Comparison of ENCODE assay signal across 12 mouse cellular contexts in the genomic region with DNA sequence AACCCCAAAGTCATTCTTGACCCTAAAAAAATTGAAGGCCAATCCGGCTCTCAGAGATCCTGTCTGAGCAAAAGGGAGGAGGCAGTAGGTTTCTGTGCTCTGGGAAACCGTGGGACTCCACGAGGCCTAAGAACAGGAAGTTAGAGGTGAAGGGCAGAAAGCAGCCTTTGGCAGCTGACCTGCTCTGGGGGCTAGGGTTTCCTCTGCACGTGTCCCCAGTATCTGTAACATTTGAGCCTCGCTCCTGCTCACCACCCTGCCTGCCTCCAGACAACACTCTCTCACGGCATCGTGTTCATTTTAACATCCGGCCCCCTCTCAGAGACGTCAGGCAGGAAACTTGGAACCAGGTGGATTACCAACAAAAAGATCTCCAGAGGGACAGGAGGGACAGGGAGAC. TPM values are rescaled to one million over a fixed set of nuclear protein-coding genes. Genes with fewer than 3 reads are reported as not detected.
DNase-seq lines count a peak whose midpoint lies in the region; ATAC-seq and TF ChIP-seq lines count a peak whose summit lies in the region.
"Had no signal": no experiment of that assay in that cellular context is flagged by ENCODE, and none has a peak within 500 bp of the region (broad histone marks: within the 10 kb centered on the region; RNA-seq: fewer than 3 reads in every experiment).

No protein-coding gene starts in this region.

- no peak for DNase-seq in liver, postnatal 0 days
- DNase-seq in MEL (ENCODE audit: low read depth, low spot score): peak; percentile 30
- no peak for DNase-seq in midbrain, postnatal 0 days (ENCODE audit: low spot score)
- no peak for DNase-seq in layer of hippocampus, postnatal 10 days (ENCODE audit: low spot score in 2 of 2)
- DNase-seq: liver had no signal

- peaks cover 10% of the 10 kb centered on the region; the same call in 1 of the 2 replicates for H3K36me3 ChIP-seq in heart, embryonic 15.5 days
- H3K36me3 ChIP-seq in heart, embryonic 11.5 days (ENCODE audit: control insufficient read depth, insufficient read depth, low read length): 0 out of 2 replicates have a peak, but pooled peaks cover 4% of the 10 kb centered on the region
- H3K36me3 ChIP-seq in liver, postnatal 0 days (replicated peaks; ENCODE audit: insufficient read depth, low read length): no peaks in the 10 kb centered on the region
- H3K36me3 ChIP-seq in liver, embryonic 12.5 days: no peaks in the 10 kb centered on the region
- H3K36me3 ChIP-seq in MEL (ENCODE audit: control insufficient read depth in 1 of 2, insufficient read depth in 2 of 2, low read length in 2 of 2): peaks cover 0 to 21% of the 10 kb centered on the region in 2 experiments; a peak in 2 of 4 replicates
- peaks cover 35% of the 10 kb centered on the region for H3K36me3 ChIP-seq in limb, embryonic 15.5 days
- no peaks in the 10 kb centered on the region for H3K36me3 ChIP-seq in midbrain, postnatal 0 days (ENCODE audit: insufficient read depth, low read length)

- TF ChIP-seq CTCF in liver, postnatal 0 days (IDR thresholded peaks at IDR 0.05; ENCODE audit: low read depth): no peak
- TF ChIP-seq CTCF in MEL (IDR thresholded peaks at IDR 0.05 in 2 of 3, conservative IDR thresholded peaks at IDR 0.05 in 1 of 3; ENCODE audit: control insufficient read depth in 1 of 3, insufficient read depth in 1 of 3, low read depth in 2 of 3, low read length in 3 of 3, poor library complexity in 1 of 3, severe bottlenecking in 1 of 3): no peak
- no peak for TF ChIP-seq CTCF in midbrain, postnatal 0 days (IDR thresholded peaks at IDR 0.05)

- no peaks in the 10 kb centered on the region for H3K27me3 ChIP-seq in heart, embryonic 15.5 days
- H3K27me3 ChIP-seq in heart, embryonic 11.5 days (ENCODE audit: control insufficient read depth, insufficient read depth, low read length): no peaks in the 10 kb centered on the region
- no peaks in the 10 kb centered on the region for H3K27me3 ChIP-seq in liver, postnatal 0 days (ENCODE audit: insufficient read depth, low read length)
- 0 out of 2 replicates have a peak, but pooled peaks cover 4% of the 10 kb centered on the region for H3K27me3 ChIP-seq in liver, embryonic 12.5 days (replicated peaks)
- no peaks in the 10 kb centered on the region for H3K27me3 ChIP-seq in MEL (ENCODE audit: control insufficient read depth in 1 of 2, insufficient read depth in 2 of 2, low read length in 2 of 2)
- no peaks in the 10 kb centered on the region for H3K27me3 ChIP-seq in limb, embryonic 15.5 days
- no peaks in the 10 kb centered on the region for H3K27me3 ChIP-seq in midbrain, postnatal 0 days (ENCODE audit: insufficient read depth, low read length)

- H3K9ac ChIP-seq in heart, embryonic 15.5 days: no peak overlapping the region
- H3K9ac ChIP-seq in heart, embryonic 11.5 days (ENCODE audit: low read depth, low read length): no peak overlapping the region
- H3K9ac ChIP-seq in liver, postnatal 0 days (replicated peaks): no peak overlapping the region
- no peak overlapping the region for H3K9ac ChIP-seq in liver, embryonic 12.5 days
- no peak overlapping the region for H3K9ac ChIP-seq in MEL (ENCODE audit: control insufficient read depth, low read depth, low read length, poor library complexity, severe bottlenecking)
- no peak overlapping the region for H3K9ac ChIP-seq in limb, embryonic 15.5 days
- no peak overlapping the region for H3K9ac ChIP-seq in midbrain, postnatal 0 days (replicated peaks; ENCODE audit: low read length, poor library complexity, severe bottlenecking)

- H3K4me2 ChIP-seq in heart, embryonic 15.5 days: no peak overlapping the region
- H3K4me2 ChIP-seq in heart, embryonic 11.5 days: no peak overlapping the region
- H3K4me2 ChIP-seq in liver, postnatal 0 days (ENCODE audit: low read depth, low read length): no peak overlapping the region
- H3K4me2 ChIP-seq in liver, embryonic 12.5 days: no peak overlapping the region
- no peak overlapping the region for H3K4me2 ChIP-seq in limb, embryonic 15.5 days
- no peak overlapping the region for H3K4me2 ChIP-seq in midbrain, postnatal 0 days (ENCODE audit: low read depth, low read length, poor library complexity, severe bottlenecking)
- H3K4me2 ChIP-seq: midbrain, embryonic 11.5 days had no signal

- no peak overlapping the region for H3K4me3 ChIP-seq in heart, embryonic 15.5 days
- H3K4me3 ChIP-seq in heart, embryonic 11.5 days (ENCODE audit: low read depth, low read length): no peak overlapping the region
- no peak overlapping the region for H3K4me3 ChIP-seq in liver, postnatal 0 days (ENCODE audit: low read depth, low read length)
- H3K4me3 ChIP-seq in liver, embryonic 12.5 days: no peak overlapping the region
- no peak overlapping the region for H3K4me3 ChIP-seq in MEL (ENCODE audit: control insufficient read depth in 1 of 2, insufficient read depth in 1 of 2, low read depth in 2 of 2, low read length in 2 of 2)
- H3K4me3 ChIP-seq in limb, embryonic 15.5 days: no peak overlapping the region
- no peak overlapping the region for H3K4me3 ChIP-seq in midbrain, postnatal 0 days (ENCODE audit: low read depth, low read length)

- 30% methylated on average over 9 of the region's 9 CpGs for WGBS in heart, embryonic 15.5 days
- WGBS in heart, embryonic 11.5 days (ENCODE audit: insufficient replicate concordance): 39% methylated on average over 9 of the region's 9 CpGs
- WGBS in liver, postnatal 0 days (ENCODE audit: insufficient replicate concordance): 26% methylated on average over 9 of the region's 9 CpGs
- WGBS in liver, embryonic 12.5 days (ENCODE audit: insufficient replicate concordance): 36% methylated on average over 9 of the region's 9 CpGs
- WGBS in limb, embryonic 15.5 days: 27% methylated on average over 9 of the region's 9 CpGs
- WGBS in midbrain, postnatal 0 days: 69% methylated on average over 9 of the region's 9 CpGs

- TF ChIP-seq RAD21 in MEL (IDR thresholded peaks at IDR 0.05; ENCODE audit: low read depth, low read length): no peak

- peak; percentile 42; the same call in 1 of the 2 replicates for TF ChIP-seq EP300 in liver, postnatal 0 days (IDR thresholded peaks at IDR 0.05; ENCODE audit: low read depth)
- no peak for TF ChIP-seq EP300 in MEL (IDR thresholded peaks at IDR 0.05; ENCODE audit: low read depth in 1 of 2, low read length in 2 of 2)

- H3K27ac ChIP-seq in heart, embryonic 15.5 days: 0 out of 2 replicates have a peak overlapping the region, but pooled peaks have one; percentile 42
- H3K27ac ChIP-seq in heart, embryonic 11.5 days (ENCODE audit: low read depth, low read length): no peak overlapping the region
- H3K27ac ChIP-seq in liver, postnatal 0 days (ENCODE audit: low read depth): no peak overlapping the region
- H3K27ac ChIP-seq in liver, embryonic 12.5 days: no peak overlapping the region
- H3K27ac ChIP-seq in MEL (ENCODE audit: control insufficient read depth, low read depth, low read length): no peak overlapping the region
- peak overlapping the region; percentile 71 for H3K27ac ChIP-seq in limb, embryonic 15.5 days
- no peak overlapping the region for H3K27ac ChIP-seq in midbrain, postnatal 0 days (ENCODE audit: low read depth, low read length)

- peaks cover 13% of the 10 kb centered on the region for H3K4me1 ChIP-seq in heart, embryonic 15.5 days (replicated peaks)
- H3K4me1 ChIP-seq in heart, embryonic 11.5 days (ENCODE audit: control insufficient read depth, insufficient read depth, low read length): peaks cover 2% of the 10 kb centered on the region; the same call in 1 of the 2 replicates
- peaks cover 9% of the 10 kb centered on the region for H3K4me1 ChIP-seq in liver, postnatal 0 days (ENCODE audit: insufficient read depth)
- 0 out of 2 replicates have a peak, but pooled peaks cover 2% of the 10 kb centered on the region for H3K4me1 ChIP-seq in liver, embryonic 12.5 days
- peaks cover 9 to 26% of the 10 kb centered on the region in 2 experiments for H3K4me1 ChIP-seq in MEL (ENCODE audit: control insufficient read depth in 1 of 2, insufficient read depth in 2 of 2, low read length in 2 of 2)
- H3K4me1 ChIP-seq in limb, embryonic 15.5 days: peaks cover 24% of the 10 kb centered on the region
- H3K4me1 ChIP-seq in midbrain, postnatal 0 days (ENCODE audit: insufficient read depth, low read length): no peaks in the 10 kb centered on the region

- ATAC-seq in heart, embryonic 15.5 days (replicated peaks; ENCODE audit: insufficient number of reproducible peaks, insufficient read depth, low FRiP score, low read depth): 0 out of 2 replicates have a peak, but pooled peaks have one; percentile 19
- no peak for ATAC-seq in heart, embryonic 11.5 days (replicated peaks; ENCODE audit: insufficient number of reproducible peaks, low FRiP score, low TSS enrichment)
- ATAC-seq in liver, postnatal 0 days: no peak
- ATAC-seq in liver, embryonic 12.5 days: no peak
- no peak for ATAC-seq in limb, embryonic 15.5 days (ENCODE audit: insufficient number of reproducible peaks, low FRiP score, low TSS enrichment, low read depth)
- no peak for ATAC-seq in midbrain, postnatal 0 days (ENCODE audit: low FRiP score)

- H3K9me3 ChIP-seq in heart, embryonic 15.5 days (replicated peaks): no peaks in the 10 kb centered on the region
- H3K9me3 ChIP-seq in heart, embryonic 11.5 days (replicated peaks; ENCODE audit: control insufficient read depth, low read length): no peaks in the 10 kb centered on the region
- no peaks in the 10 kb centered on the region for H3K9me3 ChIP-seq in liver, postnatal 0 days (ENCODE audit: low read length)
- H3K9me3 ChIP-seq in liver, embryonic 12.5 days (replicated peaks): no peaks in the 10 kb centered on the region
- no peaks in the 10 kb centered on the region for H3K9me3 ChIP-seq in MEL (replicated peaks; ENCODE audit: insufficient read depth, low read length)
- no peaks in the 10 kb centered on the region for H3K9me3 ChIP-seq in limb, embryonic 15.5 days
- no peaks in the 10 kb centered on the region for H3K9me3 ChIP-seq in midbrain, postnatal 0 days (ENCODE audit: low read length)

- TF ChIP-seq POLR2A in MEL (IDR thresholded peaks at IDR 0.05; ENCODE audit: control insufficient read depth in 1 of 2, insufficient read depth in 1 of 2, low read depth in 1 of 2, low read length in 2 of 2, poor library complexity in 1 of 2): no peak

- H3K79me2 ChIP-seq in MEL (ENCODE audit: control insufficient read depth, insufficient read depth, low read length, poor library complexity): no peaks in the 10 kb centered on the region

RNA-seq across cellular contexts. Expression of a gene that starts 27.6 kb away (rescaled TPM):
- polyA plus RNA-seq in heart, embryonic 15.5 days (2015; fragmentation: Nextera tagmentation; extraction: Ambion mirVana): 7.0 and 9.5 TPM in 2 replicates
- polyA plus RNA-seq in heart, embryonic 11.5 days (2014; fragmentation: Nextera tagmentation; extraction: Ambion mirVana): 4.5 and 5.2 TPM in 2 replicates
- polyA plus RNA-seq in liver, postnatal 0 days (2015; fragmentation: Nextera tagmentation; extraction: Ambion mirVana): 1.6 and 1.8 TPM in 2 replicates
- polyA plus RNA-seq in liver, embryonic 12.5 days (2016; fragmentation: Nextera tagmentation; extraction: Ambion mirVana): 1.8 and 2.2 TPM in 2 replicates
- 2.2 and 2.3 TPM in 2 replicates for total RNA-seq in MEL (2012; rRNA removed)
- 1 to 10 TPM in 1 of 2 experiments, not detected in 1; 3.5 TPM for polyA plus RNA-seq in MEL (2012; ENCODE audit: insufficient read depth in 1 of 2, insufficient read length in 2 of 2, low read depth in 1 of 2, low replicate concordance in 2 of 2, missing spikeins in 1 of 2)
- polyA plus RNA-seq in limb, embryonic 15.5 days (2015; fragmentation: Nextera tagmentation; extraction: Ambion mirVana): 10.9 and 11.3 TPM in 2 replicates
- 5.7 and 7.3 TPM in 2 replicates for total RNA-seq in midbrain, postnatal 0 days (2014; rRNA removed)
- polyA plus RNA-seq in midbrain, postnatal 0 days (2015; fragmentation: Nextera tagmentation; extraction: Ambion mirVana): 1.6 and 1.7 TPM in 2 replicates
- 1 to 10 TPM; 4.8 to 5.3 TPM for total RNA-seq in layer of hippocampus, postnatal 10 days (2021)

RNA-seq across cellular contexts. Expression of a gene that starts 35.7 kb away (rescaled TPM):
- 28.9 and 38.3 TPM in 2 replicates for polyA plus RNA-seq in heart, embryonic 15.5 days (2015; fragmentation: Nextera tagmentation; extraction: Ambion mirVana)
- polyA plus RNA-seq in heart, embryonic 11.5 days (2014; fragmentation: Nextera tagmentation; extraction: Ambion mirVana): 18.6 and 22.0 TPM in 2 replicates
- 0.13 and 0.20 TPM in 2 replicates for polyA plus RNA-seq in liver, postnatal 0 days (2015; fragmentation: Nextera tagmentation; extraction: Ambion mirVana)
- 0.62 and 0.63 TPM in 2 replicates for polyA plus RNA-seq in liver, embryonic 12.5 days (2016; fragmentation: Nextera tagmentation; extraction: Ambion mirVana)
- 0.16 and 0.23 TPM in 2 replicates for total RNA-seq in MEL (2012; rRNA removed)
- polyA plus RNA-seq in MEL (2012; ENCODE audit: insufficient read depth in 1 of 2, insufficient read length in 2 of 2, low read depth in 1 of 2, low replicate concordance in 2 of 2, missing spikeins in 1 of 2): under 1 TPM in 1 of 2 experiments, not detected in 1; 0.15 TPM
- 49.1 and 52.2 TPM in 2 replicates for polyA plus RNA-seq in limb, embryonic 15.5 days (2015; fragmentation: Nextera tagmentation; extraction: Ambion mirVana)
- 31.6 and 37.3 TPM in 2 replicates for total RNA-seq in midbrain, postnatal 0 days (2014; rRNA removed)
- 7.5 and 8.7 TPM in 2 replicates for polyA plus RNA-seq in midbrain, postnatal 0 days (2015; fragmentation: Nextera tagmentation; extraction: Ambion mirVana)
- total RNA-seq in layer of hippocampus, postnatal 10 days (2021): 10 to 100 TPM; 37.0 to 37.5 TPM
- total RNA-seq: neutrophil, adult 5-6 weeks had no signal

RNA-seq across cellular contexts. Expression of a gene that starts 36.1 kb away (rescaled TPM):
- 0.38 and 0.62 TPM in 2 replicates for polyA plus RNA-seq in heart, embryonic 15.5 days (2015; fragmentation: Nextera tagmentation; extraction: Ambion mirVana)
- polyA plus RNA-seq in heart, embryonic 11.5 days (2014; fragmentation: Nextera tagmentation; extraction: Ambion mirVana): 0.82 and 0.87 TPM in 2 replicates
- not detected in 2 replicates for polyA plus RNA-seq in liver, postnatal 0 days (2015; fragmentation: Nextera tagmentation; extraction: Ambion mirVana)
- polyA plus RNA-seq in liver, embryonic 12.5 days (2016; fragmentation: Nextera tagmentation; extraction: Ambion mirVana): not detected in 2 replicates
- not detected in 2 replicates for total RNA-seq in MEL (2012; rRNA removed)
- polyA plus RNA-seq in MEL (2012; ENCODE audit: insufficient read depth in 1 of 2, insufficient read length in 2 of 2, low read depth in 1 of 2, low replicate concordance in 2 of 2, missing spikeins in 1 of 2): not detected
- 1.00 and 3.4 TPM in 2 replicates for polyA plus RNA-seq in limb, embryonic 15.5 days (2015; fragmentation: Nextera tagmentation; extraction: Ambion mirVana)
- total RNA-seq in midbrain, postnatal 0 days (2014; rRNA removed): 0.28 TPM in 1 of 2 replicates, not detected in the other
- 0.25 TPM in 1 of 2 replicates, not detected in the other for polyA plus RNA-seq in midbrain, postnatal 0 days (2015; fragmentation: Nextera tagmentation; extraction: Ambion mirVana)
- total RNA-seq in layer of hippocampus, postnatal 10 days (2021): under 1 TPM in 1 of 2 experiments, not detected in 1; 0.34 TPM
- total RNA-seq: neutrophil, adult 5-6 weeks had no signal
- polyA plus RNA-seq: forebrain, embryonic 11.5 days; midbrain, embryonic 11.5 days had no signal

RNA-seq across cellular contexts. Expression of a gene that starts 36.7 kb away (rescaled TPM):
- polyA plus RNA-seq in heart, embryonic 15.5 days (2015; fragmentation: Nextera tagmentation; extraction: Ambion mirVana): 61.4 and 63.4 TPM in 2 replicates
- polyA plus RNA-seq in heart, embryonic 11.5 days (2014; fragmentation: Nextera tagmentation; extraction: Ambion mirVana): 65.6 and 66.0 TPM in 2 replicates
- 57.6 and 57.8 TPM in 2 replicates for polyA plus RNA-seq in liver, postnatal 0 days (2015; fragmentation: Nextera tagmentation; extraction: Ambion mirVana)
- polyA plus RNA-seq in liver, embryonic 12.5 days (2016; fragmentation: Nextera tagmentation; extraction: Ambion mirVana): 71.1 and 76.1 TPM in 2 replicates
- total RNA-seq in MEL (2012; rRNA removed): 160 and 183 TPM in 2 replicates
- polyA plus RNA-seq in MEL (2012; ENCODE audit: insufficient read depth in 1 of 2, insufficient read length in 2 of 2, low read depth in 1 of 2, low replicate concordance in 2 of 2, missing spikeins in 1 of 2): 100 to 1,000 TPM in 1 of 2 experiments, not detected in 1; 154 TPM
- 80.0 and 86.5 TPM in 2 replicates for polyA plus RNA-seq in limb, embryonic 15.5 days (2015; fragmentation: Nextera tagmentation; extraction: Ambion mirVana)
- total RNA-seq in midbrain, postnatal 0 days (2014; rRNA removed): 131 and 133 TPM in 2 replicates
- 77.2 and 80.3 TPM in 2 replicates for polyA plus RNA-seq in midbrain, postnatal 0 days (2015; fragmentation: Nextera tagmentation; extraction: Ambion mirVana)
- total RNA-seq in layer of hippocampus, postnatal 10 days (2021): 10 to 100 TPM; 50.6 to 51.6 TPM

RNA-seq across cellular contexts. Expression of a gene that starts 50.1 kb away (rescaled TPM):
- polyA plus RNA-seq in heart, embryonic 15.5 days (2015; fragmentation: Nextera tagmentation; extraction: Ambion mirVana): 14.4 and 17.9 TPM in 2 replicates
- polyA plus RNA-seq in heart, embryonic 11.5 days (2014; fragmentation: Nextera tagmentation; extraction: Ambion mirVana): 19.0 and 21.6 TPM in 2 replicates
- polyA plus RNA-seq in liver, postnatal 0 days (2015; fragmentation: Nextera tagmentation; extraction: Ambion mirVana): 7.7 and 8.2 TPM in 2 replicates
- 13.2 and 13.6 TPM in 2 replicates for polyA plus RNA-seq in liver, embryonic 12.5 days (2016; fragmentation: Nextera tagmentation; extraction: Ambion mirVana)
- total RNA-seq in MEL (2012; rRNA removed): 13.0 and 14.6 TPM in 2 replicates
- polyA plus RNA-seq in MEL (2012; ENCODE audit: insufficient read depth in 1 of 2, insufficient read length in 2 of 2, low read depth in 1 of 2, low replicate concordance in 2 of 2, missing spikeins in 1 of 2): 10 to 100 TPM in 1 of 2 experiments, not detected in 1; 14.7 TPM
- 24.9 and 26.6 TPM in 2 replicates for polyA plus RNA-seq in limb, embryonic 15.5 days (2015; fragmentation: Nextera tagmentation; extraction: Ambion mirVana)
- total RNA-seq in midbrain, postnatal 0 days (2014; rRNA removed): 12.7 and 16.9 TPM in 2 replicates
- polyA plus RNA-seq in midbrain, postnatal 0 days (2015; fragmentation: Nextera tagmentation; extraction: Ambion mirVana): 20.5 and 21.6 TPM in 2 replicates
- total RNA-seq in layer of hippocampus, postnatal 10 days (2021): 10 to 100 TPM; 18.6 to 18.7 TPM

Comparison
In these comparisons a context has a peak if more than half of its experiments do, and no peak if none do; other contexts are left out.
1. H3K27ac ChIP-seq: peak in heart, embryonic 15.5 days (single experiment) and limb, embryonic 15.5 days (single experiment); none in heart, embryonic 11.5 days (single experiment), liver, postnatal 0 days (single experiment), liver, embryonic 12.5 days (single experiment), MEL (single experiment) and midbrain, postnatal 0 days (single experiment).